Mouse (Mus musculus): ENCODE data around the gene Gm20388. TPM values are rescaled to one million over a fixed set of nuclear protein-coding genes. Genes with fewer than 3 reads are reported as not detected.

Gene Gm20388
- polyA plus RNA-seq, 1 experiment from 2014 or later: not detected

GRCm38 (mm10) chr8:120119429-120119828, 208.8 kb downstream of the Gm20388 start:
- Histone ChIP-seq H3K27ac (replicated peaks in 1 of 2; ENCODE audit: control insufficient read depth in 1 of 2, insufficient read depth in 1 of 2, low read depth in 2 of 2, low read length in 2 of 2) (peak overlapping the region; percentile 95 to 97), H3K9me3 (ENCODE audit: control insufficient read depth, low read length) (no peaks in the 10 kb centered on the region), H3K9ac (ENCODE audit: low read length) (peak overlapping the region; percentile 66), H3K27me3 (ENCODE audit: control insufficient read depth, insufficient read depth, low read length) (no peaks in the 10 kb centered on the region), H3K4me2 (ENCODE audit: low read length) (peak overlapping the region; percentile 55), H3K4me3 (ENCODE audit: control insufficient read depth in 1 of 2, insufficient read depth in 1 of 2, low read depth in 1 of 2, low read length in 2 of 2) (no peak overlapping the region), H3K4me1 (ENCODE audit: control insufficient read depth in 2 of 2, insufficient read depth in 2 of 2, low read length in 2 of 2) (peaks cover 44 to 71% of the 10 kb centered on the region in 2 experiments), H3K36me3 (ENCODE audit: control insufficient read depth, insufficient read depth, low read length) (no peaks in the 10 kb centered on the region)
- ATAC-seq (ENCODE audit: insufficient number of reproducible peaks, insufficient read depth, low FRiP score, low read depth): no peak
- WGBS: 38% methylated on average over 3 of the region's 3 CpGs

GRCm38 (mm10) chr8:120119931-120120330, 209.3 kb downstream of the Gm20388 start:
- Histone ChIP-seq H3K36me3 (ENCODE audit: control insufficient read depth, insufficient read depth, low read length) (no peaks in the 10 kb centered on the region), H3K27ac (replicated peaks in 1 of 2; ENCODE audit: control insufficient read depth in 1 of 2, insufficient read depth in 1 of 2, low read depth in 2 of 2, low read length in 2 of 2) (peak overlapping the region; percentile 95 to 97), H3K4me3 (ENCODE audit: control insufficient read depth in 1 of 2, insufficient read depth in 1 of 2, low read depth in 1 of 2, low read length in 2 of 2) (no peak overlapping the region), H3K4me1 (ENCODE audit: control insufficient read depth in 2 of 2, insufficient read depth in 2 of 2, low read length in 2 of 2) (peaks cover 49 to 76% of the 10 kb centered on the region in 2 experiments), H3K27me3 (ENCODE audit: control insufficient read depth, insufficient read depth, low read length) (no peaks in the 10 kb centered on the region), H3K9ac (ENCODE audit: low read length) (peak overlapping the region; percentile 66), H3K9me3 (ENCODE audit: control insufficient read depth, low read length) (no peaks in the 10 kb centered on the region), H3K4me2 (ENCODE audit: low read length) (peak overlapping the region; percentile 55)
- ATAC-seq (ENCODE audit: insufficient number of reproducible peaks, insufficient read depth, low FRiP score, low read depth): peak; percentile 32
- 15% methylated on average over 6 of the region's 6 CpGs for WGBS

GRCm38 (mm10) chr8:120120951-120121350, 210.3 kb downstream of the Gm20388 start:
- H3K27me3 ChIP-seq (ENCODE audit: control insufficient read depth, insufficient read depth, low read length): no peaks in the 10 kb centered on the region
- no peaks in the 10 kb centered on the region for H3K9me3 ChIP-seq (ENCODE audit: control insufficient read depth, low read length)
- 36% methylated on average over 5 of the region's 5 CpGs for WGBS
- H3K9ac ChIP-seq (ENCODE audit: low read length): peak overlapping the region; percentile 59; the same call in 1 of the 2 replicates
- ATAC-seq (ENCODE audit: insufficient number of reproducible peaks, insufficient read depth, low FRiP score, low read depth): no peak
- H3K4me3 ChIP-seq (ENCODE audit: control insufficient read depth in 1 of 2, insufficient read depth in 1 of 2, low read depth in 1 of 2, low read length in 2 of 2): no peak overlapping the region
- H3K27ac ChIP-seq (replicated peaks in 1 of 2; ENCODE audit: control insufficient read depth in 1 of 2, insufficient read depth in 1 of 2, low read depth in 2 of 2, low read length in 2 of 2): peak overlapping the region; percentile 10 to 95; a peak in 3 of 4 replicates
- peaks cover 54 to 82% of the 10 kb centered on the region in 2 experiments for H3K4me1 ChIP-seq (ENCODE audit: control insufficient read depth in 2 of 2, insufficient read depth in 2 of 2, low read length in 2 of 2)
- H3K36me3 ChIP-seq (ENCODE audit: control insufficient read depth, insufficient read depth, low read length): no peaks in the 10 kb centered on the region
- peak overlapping the region; percentile 55 for H3K4me2 ChIP-seq (ENCODE audit: low read length)

- peak overlapping the region; percentile 48 to 67 for H3K27ac ChIP-seq (replicated peaks in 1 of 2; ENCODE audit: control insufficient read depth in 1 of 2, insufficient read depth in 1 of 2, low read depth in 2 of 2, low read length in 2 of 2)
- H3K9ac ChIP-seq (ENCODE audit: low read length): no peak overlapping the region; the same call in 1 of the 2 replicates
- H3K36me3 ChIP-seq (ENCODE audit: control insufficient read depth, insufficient read depth, low read length): no peaks in the 10 kb centered on the region
- H3K4me2 ChIP-seq (ENCODE audit: low read length): no peak overlapping the region
- H3K9me3 ChIP-seq (ENCODE audit: control insufficient read depth, low read length): no peaks in the 10 kb centered on the region
- peaks cover 59 to 81% of the 10 kb centered on the region in 2 experiments for H3K4me1 ChIP-seq (ENCODE audit: control insufficient read depth in 2 of 2, insufficient read depth in 2 of 2, low read length in 2 of 2)
- no peak for ATAC-seq (ENCODE audit: insufficient number of reproducible peaks, insufficient read depth, low FRiP score, low read depth)
- H3K4me3 ChIP-seq (ENCODE audit: control insufficient read depth in 1 of 2, insufficient read depth in 1 of 2, low read depth in 1 of 2, low read length in 2 of 2): no peak overlapping the region
- H3K27me3 ChIP-seq (ENCODE audit: control insufficient read depth, insufficient read depth, low read length): no peaks in the 10 kb centered on the region
- WGBS: 13% methylated on average over 6 of the region's 6 CpGs
These were observed 213.6 kb downstream of the Gm20388 start for GRCm38 (mm10) chr8:120124261-120124660.

- H3K4me2 ChIP-seq (ENCODE audit: low read length): no peak overlapping the region
- no peak overlapping the region for H3K4me3 ChIP-seq (ENCODE audit: control insufficient read depth in 1 of 2, insufficient read depth in 1 of 2, low read depth in 1 of 2, low read length in 2 of 2)
- peaks cover 57 to 79% of the 10 kb centered on the region in 2 experiments for H3K4me1 ChIP-seq (ENCODE audit: control insufficient read depth in 2 of 2, insufficient read depth in 2 of 2, low read length in 2 of 2)
- 71% methylated on average over 7 of the region's 7 CpGs for WGBS
- no peaks in the 10 kb centered on the region for H3K9me3 ChIP-seq (ENCODE audit: control insufficient read depth, low read length)
- no peaks in the 10 kb centered on the region for H3K36me3 ChIP-seq (ENCODE audit: control insufficient read depth, insufficient read depth, low read length)
- no peaks in the 10 kb centered on the region for H3K27me3 ChIP-seq (ENCODE audit: control insufficient read depth, insufficient read depth, low read length)
- ATAC-seq (ENCODE audit: insufficient number of reproducible peaks, insufficient read depth, low FRiP score, low read depth): no peak
- peak overlapping the region; percentile 16; the same call in 1 of the 2 replicates for H3K9ac ChIP-seq (ENCODE audit: low read length)
- peak overlapping the region; percentile 48 to 67 for H3K27ac ChIP-seq (replicated peaks in 1 of 2; ENCODE audit: control insufficient read depth in 1 of 2, insufficient read depth in 1 of 2, low read depth in 2 of 2, low read length in 2 of 2)
These were observed 214.3 kb downstream of the Gm20388 start for GRCm38 (mm10) chr8:120124836-120125389.

GRCm38 (mm10) chr8:120126357-120127161, 215.9 kb downstream of the Gm20388 start:
- peak; percentile 70 for ATAC-seq (ENCODE audit: insufficient number of reproducible peaks, insufficient read depth, low FRiP score, low read depth)
- peaks cover 43 to 67% of the 10 kb centered on the region in 2 experiments for H3K4me1 ChIP-seq (ENCODE audit: control insufficient read depth in 2 of 2, insufficient read depth in 2 of 2, low read length in 2 of 2)
- no peaks in the 10 kb centered on the region for H3K27me3 ChIP-seq (ENCODE audit: control insufficient read depth, insufficient read depth, low read length)
- peak overlapping the region; percentile 52 for H3K9ac ChIP-seq (ENCODE audit: low read length)
- H3K4me3 ChIP-seq (ENCODE audit: control insufficient read depth in 1 of 2, insufficient read depth in 1 of 2, low read depth in 1 of 2, low read length in 2 of 2): no peak overlapping the region
- peak overlapping the region; percentile 47 for H3K4me2 ChIP-seq (ENCODE audit: low read length)
- WGBS: 10% methylated on average over 14 of the region's 14 CpGs
- H3K9me3 ChIP-seq (ENCODE audit: control insufficient read depth, low read length): no peaks in the 10 kb centered on the region
- peak overlapping the region; percentile 59 to 87 for H3K27ac ChIP-seq (replicated peaks in 1 of 2; ENCODE audit: control insufficient read depth in 1 of 2, insufficient read depth in 1 of 2, low read depth in 2 of 2, low read length in 2 of 2)
- no peaks in the 10 kb centered on the region for H3K36me3 ChIP-seq (ENCODE audit: control insufficient read depth, insufficient read depth, low read length)

- WGBS: 80% methylated on average over 4 of the region's 4 CpGs
- H3K4me2 ChIP-seq (ENCODE audit: low read length): no peak overlapping the region
- no peaks in the 10 kb centered on the region for H3K9me3 ChIP-seq (ENCODE audit: control insufficient read depth, low read length)
- H3K4me1 ChIP-seq (ENCODE audit: control insufficient read depth in 2 of 2, insufficient read depth in 2 of 2, low read length in 2 of 2): peaks cover 34 to 39% of the 10 kb centered on the region in 2 experiments
- ATAC-seq (ENCODE audit: insufficient number of reproducible peaks, insufficient read depth, low FRiP score, low read depth): no peak
- 0 out of 4 replicates have a peak overlapping the region, but pooled peaks of 1 of the 2 experiments have one; percentile 41 for H3K27ac ChIP-seq (replicated peaks in 1 of 2; ENCODE audit: control insufficient read depth in 1 of 2, insufficient read depth in 1 of 2, low read depth in 2 of 2, low read length in 2 of 2)
- H3K4me3 ChIP-seq (ENCODE audit: control insufficient read depth in 1 of 2, insufficient read depth in 1 of 2, low read depth in 1 of 2, low read length in 2 of 2): no peak overlapping the region
- H3K36me3 ChIP-seq (ENCODE audit: control insufficient read depth, insufficient read depth, low read length): no peaks in the 10 kb centered on the region
- no peaks in the 10 kb centered on the region for H3K27me3 ChIP-seq (ENCODE audit: control insufficient read depth, insufficient read depth, low read length)
- no peak overlapping the region for H3K9ac ChIP-seq (ENCODE audit: low read length)
These were observed 218.9 kb downstream of the Gm20388 start for GRCm38 (mm10) chr8:120129547-120129946.

Data from heart, embryonic 14.5 days (tissue).